8 mouse cellular contexts compared by ENCODE assay signal in the genomic region with DNA sequence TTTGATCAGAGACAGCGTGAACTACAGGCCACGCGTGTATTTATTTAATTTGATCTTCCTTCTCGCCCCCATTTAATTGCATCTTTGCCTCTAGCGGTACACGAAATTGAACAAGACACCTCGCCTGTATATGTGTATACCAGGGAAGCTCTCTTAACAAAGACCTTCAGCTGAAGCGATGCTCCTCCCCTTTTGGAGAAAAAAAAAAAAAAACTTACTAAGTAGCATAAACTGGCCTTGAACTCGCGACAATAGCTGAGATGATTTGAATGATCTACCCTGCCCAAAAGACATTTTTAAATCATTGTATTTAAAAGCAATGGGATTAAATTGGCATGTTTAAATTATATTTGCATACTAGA. TPM values are rescaled to one million over a fixed set of nuclear protein-coding genes. Genes with fewer than 3 reads are reported as not detected.
DNase-seq lines count a peak whose midpoint lies in the region; ATAC-seq and TF ChIP-seq lines count a peak whose summit lies in the region.

No protein-coding gene starts in this region.

- intact Hi-C loops in gastrocnemius, adult 2 months (cut with DNase I), result loop anchor here (2.0 kb wide), 1 partner anchor 29 kb away; a partner anchor contains a TSS

- peak; percentile 70 for ATAC-seq in forebrain, embryonic 15.5 days (replicated peaks)
- ATAC-seq in liver, embryonic 16.5 days (ENCODE audit: low read depth), result peak; percentile 12; the same call in 1 of the 2 replicates

- peak overlapping the region; percentile 94 for H3K4me3 ChIP-seq in gastrocnemius, adult 2 months
- peak overlapping the region; percentile 46 to 87 (median 49) for H3K4me3 ChIP-seq in CH12.LX (replicated peaks in 1 of 3; ENCODE audit: low read depth in 2 of 3, low read length in 2 of 3, poor library complexity in 1 of 3)
- H3K4me3 ChIP-seq in forebrain, embryonic 15.5 days, result peak overlapping the region; percentile 82
- H3K4me3 ChIP-seq in liver, embryonic 16.5 days (ENCODE audit: low read depth, low read length), result peak overlapping the region; percentile 93

- DNase-seq in gastrocnemius, adult 2 months, result no peak
- no peak for DNase-seq in gastrocnemius, adult 18-20 months (ENCODE audit: low spot score)
- no peak for DNase-seq in CH12.LX (ENCODE audit: extremely low read depth)
- DNase-seq in left cerebral cortex, adult 11 months (ENCODE audit: low spot score), result no peak
- DNase-seq in thymus, postnatal 14 days, result no peak
- no peak for DNase-seq in left cerebral cortex, adult 18-20 months (ENCODE audit: low spot score in 2 of 2)

- dilution Hi-C loops in CH12.LX (cut with MboI; ENCODE audit: extremely low pct_ligation_motif_present, extremely low pct_unique_long_range_greater_than_20kb, low sequenced_read_pairs), result no loop called here

- peaks cover 7 to 44% of the 10 kb centered on the region in 2 experiments for H3K4me1 ChIP-seq in CH12.LX (ENCODE audit: control insufficient read depth in 1 of 2, insufficient read depth in 2 of 2)
- H3K4me1 ChIP-seq in forebrain, embryonic 15.5 days, result peaks cover 19% of the 10 kb centered on the region
- H3K4me1 ChIP-seq in liver, embryonic 16.5 days (ENCODE audit: control insufficient read depth, low read depth, low read length), result peaks cover 25% of the 10 kb centered on the region

- H3K27me3 ChIP-seq in CH12.LX (replicated peaks), result no peaks in the 10 kb centered on the region
- H3K27me3 ChIP-seq in forebrain, embryonic 15.5 days, result no peaks in the 10 kb centered on the region
- H3K27me3 ChIP-seq in liver, embryonic 16.5 days (ENCODE audit: control insufficient read depth, insufficient read depth, low read depth, low read length), result no peaks in the 10 kb centered on the region

- WGBS in forebrain, embryonic 15.5 days, result under 1% methylated on average over 10 of the region's 10 CpGs
- WGBS in liver, embryonic 16.5 days (ENCODE audit: insufficient replicate concordance), result under 1% methylated on average over 10 of the region's 10 CpGs

- peak overlapping the region; percentile 99 for H3K27ac ChIP-seq in gastrocnemius, adult 2 months
- no peak overlapping the region for H3K27ac ChIP-seq in CH12.LX (ENCODE audit: insufficient read depth, low read depth)
- peak overlapping the region; percentile 96 for H3K27ac ChIP-seq in forebrain, embryonic 15.5 days (replicated peaks)
- H3K27ac ChIP-seq in liver, embryonic 16.5 days (ENCODE audit: low read length), result peak overlapping the region; percentile 97

- TF ChIP-seq POLR2A in CH12.LX (IDR thresholded peaks at IDR 0.05; ENCODE audit: low read depth, low read length), result no peak

- no peak for TF ChIP-seq RAD21 in CH12.LX (IDR thresholded peaks at IDR 0.05; ENCODE audit: low read depth, low read length)

- H3K9me3 ChIP-seq in CH12.LX (replicated peaks; ENCODE audit: low read length), result no peaks in the 10 kb centered on the region
- no peaks in the 10 kb centered on the region for H3K9me3 ChIP-seq in forebrain, embryonic 15.5 days
- H3K9me3 ChIP-seq in liver, embryonic 16.5 days (replicated peaks; ENCODE audit: control insufficient read depth, low read length), result no peaks in the 10 kb centered on the region

- TF ChIP-seq CTCF in gastrocnemius, adult 2 months (IDR thresholded peaks at IDR 0.05), result no peak
- TF ChIP-seq CTCF in CH12.LX (conservative IDR thresholded peaks at IDR 0.05 in 1 of 2, IDR thresholded peaks at IDR 0.05 in 1 of 2; ENCODE audit: low read depth in 2 of 2, low read length in 2 of 2), result no peak

- H3K9ac ChIP-seq in CH12.LX (ENCODE audit: insufficient read depth, low read depth), result 0 out of 2 replicates have a peak overlapping the region, but pooled peaks have one; percentile 36
- H3K9ac ChIP-seq in forebrain, embryonic 15.5 days (replicated peaks), result peak overlapping the region; percentile 63
- peak overlapping the region; percentile 90 for H3K9ac ChIP-seq in liver, embryonic 16.5 days (ENCODE audit: low read depth, low read length)

- TF ChIP-seq EP300 in CH12.LX (IDR thresholded peaks at IDR 0.05; ENCODE audit: low read length), result no peak

- peaks cover 25 to 31% of the 10 kb centered on the region in 2 experiments for H3K36me3 ChIP-seq in CH12.LX (replicated peaks in 1 of 2; ENCODE audit: control insufficient read depth in 1 of 2, insufficient read depth in 1 of 2, low read length in 1 of 2)
- peaks cover 27% of the 10 kb centered on the region for H3K36me3 ChIP-seq in forebrain, embryonic 15.5 days
- peaks cover 25% of the 10 kb centered on the region for H3K36me3 ChIP-seq in liver, embryonic 16.5 days (ENCODE audit: control insufficient read depth, insufficient read depth)

- peaks cover 17% of the 10 kb centered on the region for H3K79me2 ChIP-seq in CH12.LX (replicated peaks; ENCODE audit: control insufficient read depth, extremely low read depth, insufficient read depth, poor library complexity, severe bottlenecking)

- in situ Hi-C loops in CH12.LX (cut with MboI; ENCODE audit: low pct_ligation_motif_present, low pct_unique_long_range_greater_than_20kb, low sequenced_read_pairs), result no loop called here

- H3K4me2 ChIP-seq in CH12.LX (ENCODE audit: insufficient read depth, low read depth, poor library complexity, severe bottlenecking), result peak overlapping the region; percentile 64
- peak overlapping the region; percentile 56 for H3K4me2 ChIP-seq in forebrain, embryonic 15.5 days (replicated peaks)
- peak overlapping the region; percentile 84 for H3K4me2 ChIP-seq in liver, embryonic 16.5 days (ENCODE audit: low read depth, low read length)

TF ChIP-seq in CH12.LX, 34 proteins besides CTCF, POLR2A, EP300 and RAD21:
- TF ChIP-seq ZNF384 (IDR thresholded peaks at IDR 0.05; ENCODE audit: low read depth, low read length) (peak; percentile 98), TCF12 (IDR thresholded peaks at IDR 0.05; ENCODE audit: low read depth, low read length) (no peak), NRF1 (IDR thresholded peaks at IDR 0.05; ENCODE audit: low read depth, low read length) (no peak), MYC (IDR thresholded peaks at IDR 0.05; ENCODE audit: low read depth, low read length) (0 out of 2 replicates have a peak, but pooled peaks have one; percentile 13), SMC3 (IDR thresholded peaks at IDR 0.05; ENCODE audit: low read depth, low read length) (no peak), POLR2AphosphoS2 (IDR thresholded peaks at IDR 0.05; ENCODE audit: low read depth, low read length) (no peak), BHLHE40 (IDR thresholded peaks at IDR 0.05; ENCODE audit: low read depth, low read length) (no peak), JUN (IDR thresholded peaks at IDR 0.05; ENCODE audit: insufficient read depth, low read depth, low read length) (no peak), USF2 (conservative IDR thresholded peaks at IDR 0.05; ENCODE audit: low read depth, low read length) (no peak), UBTF (IDR thresholded peaks at IDR 0.05; ENCODE audit: low read depth, low read length) (peak; percentile 53; the same call in 1 of the 2 replicates), SIN3A (IDR thresholded peaks at IDR 0.05; ENCODE audit: low read length) (no peak), USF1 (IDR thresholded peaks at IDR 0.05; ENCODE audit: low read depth, low read length) (no peak), ZC3H11A (IDR thresholded peaks at IDR 0.05; ENCODE audit: low read depth, low read length) (no peak), HCFC1 (IDR thresholded peaks at IDR 0.05; ENCODE audit: low read depth, low read length) (no peak), JUND (conservative IDR thresholded peaks at IDR 0.05; ENCODE audit: low read depth, low read length) (peak; percentile 1; the same call in 1 of the 2 replicates)

RNA-seq across cellular contexts. Expression of a gene that starts 0.4 kb away (rescaled TPM):
- total RNA-seq in gastrocnemius, adult 2 months (2021), result 100 to 1,000 TPM; 366 to 502 TPM
- total RNA-seq in gastrocnemius, adult 18-20 months (2021), result 100 to 1,000 TPM; 466 to 498 TPM
- total RNA-seq in CH12.LX (2012; rRNA removed) (236 and 252 TPM in 2 replicates), CH12.LX (2014; rRNA removed) (247 and 258 TPM in 2 replicates)
- polyA plus RNA-seq in CH12.LX (2012; ENCODE audit: insufficient read length, low read depth), result 261 and 280 TPM in 2 replicates
- polyA plus RNA-seq in forebrain, embryonic 15.5 days (2015; fragmentation: Nextera tagmentation; extraction: Ambion mirVana), result 538 and 543 TPM in 2 replicates
- polyA plus RNA-seq in liver, embryonic 16.5 days (2015; fragmentation: Nextera tagmentation; extraction: Ambion mirVana), result 199 and 210 TPM in 2 replicates
- total RNA-seq in left cerebral cortex, adult 18-20 months (2021), result 100 to 1,000 TPM; 212 to 231 TPM

RNA-seq across cellular contexts. Expression of a gene that starts 28.3 kb away (rescaled TPM):
- total RNA-seq in gastrocnemius, adult 2 months (2021), result 10 to 100 TPM; 20.0 to 21.4 TPM
- 10 to 100 TPM; 17.6 to 20.7 TPM for total RNA-seq in gastrocnemius, adult 18-20 months (2021)
- total RNA-seq in CH12.LX (2012; rRNA removed), result 17.2 and 18.4 TPM in 2 replicates
- total RNA-seq in CH12.LX (2014; rRNA removed), result 24.1 and 24.6 TPM in 2 replicates
- polyA plus RNA-seq in CH12.LX (2012; ENCODE audit: insufficient read length, low read depth), result 29.1 and 30.8 TPM in 2 replicates
- 50.9 and 52.9 TPM in 2 replicates for polyA plus RNA-seq in forebrain, embryonic 15.5 days (2015; fragmentation: Nextera tagmentation; extraction: Ambion mirVana)
- 10.5 and 10.6 TPM in 2 replicates for polyA plus RNA-seq in liver, embryonic 16.5 days (2015; fragmentation: Nextera tagmentation; extraction: Ambion mirVana)
- 10 to 100 TPM; 51.9 to 53.3 TPM for total RNA-seq in left cerebral cortex, adult 18-20 months (2021)

RNA-seq across cellular contexts. Expression of a gene that starts 42.3 kb away (rescaled TPM):
- total RNA-seq in gastrocnemius, adult 2 months (2021), result 1 to 10 TPM; 3.6 to 5.2 TPM
- 1 to 10 TPM; 3.0 to 3.9 TPM for total RNA-seq in gastrocnemius, adult 18-20 months (2021)
- 12.3 and 13.5 TPM in 2 replicates for total RNA-seq in CH12.LX (2012; rRNA removed)
- total RNA-seq in CH12.LX (2014; rRNA removed), result 8.6 TPM in 2 replicates
- polyA plus RNA-seq in CH12.LX (2012; ENCODE audit: insufficient read length, low read depth), result 9.4 and 12.7 TPM in 2 replicates
- polyA plus RNA-seq in forebrain, embryonic 15.5 days (2015; fragmentation: Nextera tagmentation; extraction: Ambion mirVana), result 62.1 and 62.9 TPM in 2 replicates
- polyA plus RNA-seq in liver, embryonic 16.5 days (2015; fragmentation: Nextera tagmentation; extraction: Ambion mirVana), result 7.6 and 8.4 TPM in 2 replicates
- 100 to 1,000 TPM; 192 to 206 TPM for total RNA-seq in left cerebral cortex, adult 18-20 months (2021)

Comparison
In these comparisons a context has a peak if more than half of its experiments do, and no peak if none do; other contexts are left out.
1. H3K9ac ChIP-seq: peak in every context shown above with its lines; median percentile 90 in liver, embryonic 16.5 days; 63 in forebrain, embryonic 15.5 days; 36 in CH12.LX.
2. RNA of a gene that starts 42.3 kb away (total RNA-seq): 192 to 206 TPM in left cerebral cortex, adult 18-20 months; 8.6 to 13.5 TPM in CH12.LX, 3.6 to 5.2 TPM in gastrocnemius, adult 2 months and 3.0 to 3.9 TPM in gastrocnemius, adult 18-20 months; every median in the first group is over 10 times any median in the second.
3. Peak in every context shown above with its lines, with median percentiles within 50 percentile points of each other: H3K4me3 ChIP-seq and H3K4me2 ChIP-seq.